Mouse (Mus musculus) frontal cortex, postnatal 25 days (tissue): ENCODE data around the gene Olr1.
A peak's percentile ranks its signal among the peaks of the same experiment; 100 is the strongest.

Experiments used
- DNase-seq, 2 experiments: peaks; one replicate each; pipeline ENCODE4 v3.0.0; 2022; ENCODE audit warnings: low spot score in 2 of 2

The Olr1 gene

DNA sequence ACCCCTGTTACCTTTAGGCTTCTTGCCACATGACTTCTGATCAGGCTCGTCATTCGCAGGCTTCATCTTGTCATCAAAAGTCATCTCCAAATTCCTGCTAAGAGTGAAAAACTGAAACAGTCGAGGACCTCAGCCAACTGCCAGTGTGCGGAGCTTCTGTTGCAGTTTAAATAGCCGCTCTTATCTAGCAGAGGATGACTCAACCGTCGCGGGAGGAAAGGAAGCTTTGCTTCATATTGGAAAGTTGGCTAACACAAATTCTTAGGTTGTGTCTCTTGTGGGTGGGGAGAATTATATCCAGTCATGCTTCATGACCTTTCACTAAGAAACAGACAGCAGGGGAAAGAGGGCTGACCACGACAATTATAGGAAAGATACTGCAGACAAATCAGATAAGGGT is at the start of gene Olr1:
TSS of gene Olr1 (minus strand) at position 142 of the 400 bp plus-strand sequence.
- no peak for DNase-seq

DNA sequence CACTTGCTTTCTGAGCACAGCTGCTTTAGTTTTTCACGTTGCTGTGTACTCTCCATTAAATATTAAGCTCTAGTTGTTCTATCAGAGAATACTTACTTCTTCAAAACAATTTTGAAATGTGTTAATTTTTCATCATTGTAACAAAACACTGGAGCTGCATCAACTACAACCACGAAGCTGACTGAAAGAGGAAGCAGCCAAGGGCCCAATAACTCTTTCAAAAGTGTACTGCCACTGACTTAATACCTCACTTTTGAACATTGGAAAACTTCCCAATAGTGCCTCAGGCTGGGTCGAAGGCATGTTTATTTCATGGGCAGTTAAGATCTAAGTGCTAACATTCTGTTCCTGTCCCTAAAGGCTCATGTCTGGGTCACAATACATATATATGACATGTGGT is 41.0 kb upstream of the Olr1 start:
- no peak for DNase-seq

GRCm38 (mm10) chr6:129547277-129547676 is 40.3 kb upstream of the Olr1 start:
- DNase-seq, result no peak

DNA sequence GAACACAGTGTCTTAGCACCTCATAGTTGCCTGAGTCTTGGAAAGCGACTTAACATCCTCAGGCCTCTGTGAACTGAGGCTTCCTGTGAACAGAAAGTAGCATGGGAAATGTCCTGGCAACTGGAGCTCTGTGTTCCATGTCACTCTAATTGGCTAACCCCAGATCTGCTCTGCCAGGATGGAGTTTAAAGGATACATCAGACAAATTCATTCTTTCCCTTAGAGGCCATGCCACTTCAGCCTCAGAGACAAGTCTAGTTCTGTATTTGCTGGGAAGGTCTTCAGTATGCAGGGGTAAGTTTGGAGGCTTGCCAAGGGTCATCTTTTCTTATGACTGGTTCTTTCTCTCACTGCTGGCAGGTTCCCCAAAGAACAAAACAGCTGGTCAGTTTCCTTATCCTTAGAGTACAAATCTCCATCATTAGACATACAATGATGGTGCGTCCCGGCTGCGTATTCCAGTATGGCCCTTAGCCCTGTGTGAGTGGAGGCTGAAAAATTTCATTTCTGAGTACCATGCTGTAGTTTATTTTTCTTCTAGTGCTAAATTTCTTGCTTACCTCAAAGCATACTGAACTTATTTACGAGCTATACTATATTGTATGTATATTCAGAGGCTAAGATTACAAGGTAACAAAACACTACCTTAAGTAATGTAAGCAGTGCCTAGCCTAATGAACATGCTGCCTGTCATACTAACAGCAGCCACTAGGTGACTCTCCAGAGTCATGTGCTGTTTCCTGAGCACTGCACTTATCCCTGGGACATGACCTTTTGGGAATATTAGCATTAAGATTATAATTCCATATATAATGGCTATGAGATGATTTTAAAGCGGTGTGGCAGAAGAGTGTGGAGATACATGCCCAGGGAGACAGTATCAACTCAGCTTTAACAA is 37.0 kb upstream of the Olr1 start:
- peak; percentile 67 for DNase-seq

GRCm38 (mm10) chr6:129542540-129542939 is 35.6 kb upstream of the Olr1 start:
- DNase-seq, result no peak

DNA sequence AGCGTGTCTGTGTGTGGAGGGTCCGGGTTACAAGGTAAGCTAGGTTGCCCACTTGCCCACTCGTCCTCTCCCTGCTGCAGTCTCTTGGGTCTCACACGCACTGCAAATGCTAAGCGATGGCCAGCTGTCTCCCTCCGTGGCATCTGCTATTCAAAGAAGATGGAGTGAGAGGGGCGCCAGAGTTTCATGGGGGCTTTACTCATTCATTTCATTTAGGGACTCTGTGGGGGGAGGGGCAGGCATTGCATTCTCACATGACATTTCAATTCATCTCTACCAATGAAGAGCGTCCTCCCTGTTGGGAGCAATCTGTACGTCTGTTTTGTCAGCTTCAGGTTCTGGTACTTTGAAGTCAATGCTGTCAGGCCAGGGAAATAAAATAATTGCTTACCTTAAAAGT is 35.0 kb upstream of the Olr1 start:
- DNase-seq, result no peak

GRCm38 (mm10) chr6:129538555-129538954 is 31.6 kb upstream of the Olr1 start:
- DNase-seq, result no peak

- DNase-seq, result no peak
Measured at GRCm38 (mm10) chr6:129535723-129536122, 28.8 kb upstream of the Olr1 start.

DNA sequence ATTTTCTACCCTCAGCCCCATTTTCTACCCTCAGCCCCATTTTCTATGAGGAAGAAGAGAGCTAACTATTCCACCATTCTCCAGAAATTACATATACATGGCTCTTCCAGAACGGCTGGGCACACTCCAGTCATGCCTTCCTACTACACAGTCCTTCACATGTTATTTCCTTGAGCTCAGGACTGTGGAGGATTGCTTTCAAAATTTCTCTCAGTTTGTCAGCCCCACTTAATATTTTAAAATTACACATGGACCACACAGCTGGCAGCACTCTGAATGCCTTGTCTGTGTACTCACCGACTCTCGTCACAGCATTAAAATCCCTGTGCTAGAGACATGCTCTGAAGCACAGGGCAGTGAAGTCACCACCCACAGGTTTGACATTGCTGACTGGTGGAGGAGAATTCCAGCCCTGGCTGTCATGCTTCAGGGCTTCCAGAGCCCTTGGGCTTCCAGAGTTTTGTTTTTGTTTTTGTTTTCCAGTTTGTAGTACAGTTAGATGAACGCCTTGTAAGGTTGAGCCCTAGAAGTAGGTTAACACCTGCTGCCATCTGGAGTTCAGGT is 27.7 kb upstream of the Olr1 start:
- DNase-seq, result no peak

DNA sequence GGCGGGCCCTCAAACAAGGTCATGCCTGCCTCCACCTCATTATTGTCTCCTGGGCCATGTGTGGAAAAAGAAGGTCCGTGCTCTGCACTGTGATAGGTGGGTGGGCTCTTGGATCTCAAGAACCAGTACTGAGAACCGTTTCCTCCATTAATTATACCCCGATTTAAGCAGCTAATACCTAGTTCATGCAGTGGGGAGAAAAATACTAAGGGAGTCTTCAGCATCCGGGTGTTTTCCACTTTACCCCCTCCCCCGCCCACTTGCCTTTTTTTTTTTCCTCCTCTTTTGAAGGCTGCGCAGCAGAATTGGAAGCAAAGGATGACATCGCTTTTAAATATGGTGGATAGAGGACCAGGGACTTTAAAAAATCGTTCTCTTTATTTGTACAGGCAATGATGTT is 27.1 kb upstream of the Olr1 start:
- no peak for DNase-seq

DNA sequence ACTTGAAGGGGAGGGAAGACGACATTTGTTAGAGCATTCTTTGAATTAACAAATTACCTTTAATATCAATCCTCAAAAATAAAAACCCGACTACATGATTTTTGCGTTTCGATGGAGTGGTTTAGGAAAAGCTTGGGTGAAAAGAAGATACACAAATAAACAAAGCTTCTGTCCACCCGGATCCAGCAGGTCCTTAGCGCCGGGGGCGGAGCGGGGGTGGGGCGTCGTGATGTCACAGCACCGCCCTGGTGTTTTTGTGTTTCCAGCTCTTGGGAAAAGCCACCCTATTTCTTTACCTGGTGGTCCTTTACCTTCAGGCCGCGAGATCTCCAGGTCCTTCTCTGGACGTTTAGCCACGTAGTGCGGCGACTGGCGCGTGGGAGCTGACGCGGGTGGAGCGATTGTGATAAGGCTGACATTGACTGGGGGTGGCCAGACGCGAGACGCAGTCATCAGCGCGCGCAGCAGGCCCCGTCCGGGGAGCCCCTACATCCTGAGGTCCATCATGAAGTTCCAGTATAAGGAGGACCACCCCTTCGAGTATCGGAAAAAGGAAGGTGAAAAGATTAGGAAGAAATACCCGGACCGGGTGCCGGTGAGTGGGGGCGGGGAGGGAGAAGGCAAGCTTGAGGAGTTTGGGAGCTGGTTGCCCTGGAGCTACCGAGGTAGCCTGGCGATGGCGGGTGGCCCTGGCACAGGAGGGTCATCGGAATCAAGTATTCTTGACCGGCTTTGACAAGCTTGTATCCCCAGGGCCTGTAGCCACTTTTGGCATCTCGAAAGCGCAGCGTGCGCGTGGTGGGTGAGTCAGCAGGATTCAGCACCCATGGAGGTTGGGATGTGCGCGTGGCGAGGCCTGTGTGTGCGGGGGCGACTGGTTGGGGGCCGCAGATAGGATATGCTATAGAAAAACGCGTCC is 26.2 kb upstream of the Olr1 start, which contains the start of gene Gabarapl1:
TSS of gene Gabarapl1 (plus strand) at position 219 of the 919 bp plus-strand sequence.
- peak; percentile 69 to 75 for DNase-seq

DNA sequence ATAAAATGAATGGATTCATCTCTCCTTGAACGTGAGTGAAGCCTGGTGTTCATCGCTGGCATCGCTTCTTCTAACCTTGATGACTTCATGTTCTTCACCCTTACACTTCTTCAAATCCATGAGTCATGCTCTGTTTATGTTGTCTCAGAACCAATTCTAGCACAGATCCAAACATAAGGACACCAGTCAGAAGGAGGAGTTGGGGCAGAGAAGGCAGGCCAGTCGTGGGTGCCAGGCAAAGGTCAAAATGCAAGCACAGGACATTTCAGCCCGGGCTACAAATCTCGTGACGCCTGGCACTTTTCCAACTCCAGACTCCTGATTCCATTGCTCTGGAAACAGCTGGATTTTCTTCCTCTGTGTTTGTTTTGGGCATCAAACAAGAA is 25.6 kb upstream of the Olr1 start:
- no peak for DNase-seq

DNA sequence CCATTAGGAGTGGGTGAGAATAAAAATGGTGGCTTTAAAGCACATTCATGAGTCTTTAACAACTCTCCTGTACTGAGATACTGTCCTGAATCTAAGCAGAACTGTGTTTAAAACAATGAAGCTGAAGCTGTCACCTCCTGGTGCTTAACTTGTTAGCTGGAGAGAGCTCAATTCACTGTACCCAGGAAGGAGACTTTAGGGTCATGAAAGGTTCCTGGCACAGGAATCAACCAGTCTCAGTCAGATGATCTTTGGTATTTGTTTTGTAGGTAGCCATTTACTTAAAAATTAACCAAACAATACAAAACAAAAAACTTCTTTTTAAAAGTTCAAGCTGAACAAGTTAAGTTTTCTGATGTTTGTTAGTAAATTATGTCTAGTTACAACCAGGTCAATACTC is 23.3 kb upstream of the Olr1 start:
- no peak for DNase-seq

DNA sequence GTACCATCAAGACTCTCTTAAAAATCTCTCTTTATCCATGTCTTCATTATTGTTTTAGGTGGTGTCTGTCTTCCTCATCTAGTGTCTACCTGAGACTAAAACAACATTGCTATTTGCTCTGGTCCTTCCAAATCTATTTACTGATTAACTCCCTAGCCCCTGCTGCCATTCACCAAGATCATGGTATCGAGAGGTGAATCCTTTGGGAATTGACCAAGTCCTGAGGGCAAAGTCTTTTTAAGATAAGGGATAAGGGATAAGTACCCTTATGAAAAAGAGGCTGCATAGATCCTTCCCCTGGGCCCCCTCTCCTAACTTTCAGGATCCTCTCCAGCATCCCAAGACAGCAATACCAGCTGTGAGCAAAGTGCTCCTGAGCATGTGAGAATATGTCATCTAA is 22.6 kb upstream of the Olr1 start:
- no peak for DNase-seq

- DNase-seq, result no peak
Measured at GRCm38 (mm10) chr6:129527416-129527815, 20.5 kb upstream of the Olr1 start.

DNA sequence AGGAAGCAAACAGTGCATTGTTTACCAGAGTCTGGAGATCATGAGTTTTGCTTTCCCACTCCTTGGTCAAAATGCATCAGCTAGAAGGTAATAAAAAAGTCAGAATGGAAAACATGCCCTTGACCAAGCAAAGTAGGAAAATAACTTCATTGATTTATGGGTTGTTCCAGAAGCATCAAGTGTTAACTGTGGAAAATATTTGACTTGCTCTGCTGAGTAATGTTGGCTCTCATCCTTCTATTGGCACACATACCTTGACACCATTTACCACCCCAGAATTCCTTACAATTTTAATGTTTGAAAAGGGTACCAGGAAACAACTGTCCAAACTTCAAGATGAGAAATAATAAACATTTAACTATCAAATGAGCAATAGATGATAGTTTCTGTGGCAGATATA is 19.1 kb upstream of the Olr1 start:
- DNase-seq, result no peak

DNA sequence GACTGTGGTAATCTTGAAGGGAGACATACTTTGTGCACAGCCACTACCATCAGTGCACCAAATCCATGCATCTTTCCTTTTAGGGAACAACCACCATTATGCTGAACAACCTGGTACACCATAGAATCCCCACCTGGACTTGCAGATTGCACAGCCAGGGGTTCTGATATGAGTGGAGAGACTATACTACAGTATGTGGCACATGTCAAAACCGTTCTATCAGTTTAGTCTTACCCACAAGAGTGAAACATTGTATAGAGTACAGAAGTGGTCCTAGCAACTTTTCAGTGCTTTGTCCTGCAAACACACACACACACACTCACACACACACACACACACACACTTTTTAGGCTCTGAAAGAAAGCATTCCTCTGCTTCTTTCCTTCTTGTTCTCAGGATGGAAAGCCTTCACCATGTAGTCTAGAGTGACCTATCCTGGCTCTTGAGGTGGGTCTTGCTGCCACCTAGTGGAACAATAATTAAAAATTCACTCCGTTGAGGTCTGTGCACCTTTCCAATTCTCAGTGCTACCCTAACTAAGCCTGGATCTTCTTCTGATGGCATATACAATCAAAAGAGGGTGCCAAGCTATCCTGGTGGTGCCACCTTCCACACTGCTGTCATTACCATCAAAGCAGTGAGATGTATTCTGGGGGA is 10.9 kb upstream of the Olr1 start:
- DNase-seq, result no peak

DNA sequence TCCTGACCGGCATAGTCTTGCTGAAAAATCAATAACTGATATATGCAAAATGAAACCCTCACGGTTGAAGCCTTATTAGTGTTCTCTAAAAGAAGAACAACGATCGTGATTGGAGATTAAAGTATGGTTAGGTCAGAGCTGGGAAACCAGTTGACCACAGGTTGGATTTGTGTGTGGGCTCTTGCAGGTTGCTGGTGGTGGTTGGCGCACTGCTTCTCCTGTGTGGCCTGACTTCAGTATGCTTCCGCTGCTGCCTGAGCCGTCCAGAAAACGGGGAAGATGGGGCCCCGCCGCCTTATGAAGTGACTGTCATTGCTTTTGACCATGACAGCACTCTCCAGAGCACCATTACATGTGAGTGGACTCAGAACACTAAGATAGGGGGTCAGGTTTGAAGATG is 9.4 kb upstream of the Olr1 start:
- no peak for DNase-seq

GRCm38 (mm10) chr6:129515068-129515467 is 8.1 kb upstream of the Olr1 start:
- DNase-seq, result no peak

GRCm38 (mm10) chr6:129514376-129514775 is 7.4 kb upstream of the Olr1 start:
- no peak for DNase-seq

GRCm38 (mm10) chr6:129513409-129513808 is 6.4 kb upstream of the Olr1 start:
- no peak for DNase-seq

GRCm38 (mm10) chr6:129512868-129513267 is 5.9 kb upstream of the Olr1 start:
- DNase-seq, result no peak
